Mouse (Mus musculus): ENCODE measurements around the gene Ppm1f. TPM values are rescaled to one million over a fixed set of nuclear protein-coding genes. Genes with fewer than 3 reads are reported as not detected.

The Ppm1f gene
- polyA plus RNA-seq, 1 experiment, result 0.78 TPM

- Histone ChIP-seq H3K9me3 (no peaks in the 10 kb centered on the region), H3K4me1 (peaks cover 28% of the 10 kb centered on the region), H3K36me3 (replicated peaks; ENCODE audit: low read length) (no peaks in the 10 kb centered on the region), H3K27me3 (replicated peaks) (no peaks in the 10 kb centered on the region), H3K4me3 (replicated peaks) (no peak overlapping the region)
- TF ChIP-seq FLI1 (IDR thresholded peaks at IDR 0.05; ENCODE audit: low read length) (no peak), GATA1 (IDR thresholded peaks at IDR 0.05; ENCODE audit: borderline replicate concordance, low read length) (no peak)
These were observed 30.3 kb upstream of the Ppm1f start for GRCm38 (mm10) chr16:16865696-16866561.

GRCm38 (mm10) chr16:16870241-16870616, 26.0 kb upstream of the Ppm1f start:
- H3K4me3 ChIP-seq (replicated peaks), result peak overlapping the region; percentile 97
- H3K27me3 ChIP-seq (replicated peaks), result no peaks in the 10 kb centered on the region
- TF ChIP-seq GATA1 (IDR thresholded peaks at IDR 0.05; ENCODE audit: borderline replicate concordance, low read length), result no peak
- no peak for TF ChIP-seq FLI1 (IDR thresholded peaks at IDR 0.05; ENCODE audit: low read length)
- H3K9me3 ChIP-seq, result no peaks in the 10 kb centered on the region
- H3K36me3 ChIP-seq (replicated peaks; ENCODE audit: low read length), result peaks cover 15% of the 10 kb centered on the region
- peaks cover 48% of the 10 kb centered on the region for H3K4me1 ChIP-seq

- H3K27me3 ChIP-seq (replicated peaks), result no peaks in the 10 kb centered on the region
- peaks cover 20% of the 10 kb centered on the region for H3K36me3 ChIP-seq (replicated peaks; ENCODE audit: low read length)
- peak within 1 kb of the TSS; percentile 97 for H3K4me3 ChIP-seq (replicated peaks)
- H3K9me3 ChIP-seq, result no peaks in the 10 kb centered on the region
- TF ChIP-seq GATA1 (IDR thresholded peaks at IDR 0.05; ENCODE audit: borderline replicate concordance, low read length) (no peak), FLI1 (IDR thresholded peaks at IDR 0.05; ENCODE audit: low read length) (peak; percentile 53; the same call in 1 of the 2 replicates)
- peaks cover 43% of the 10 kb centered on the region for H3K4me1 ChIP-seq
These were observed 25.5 kb upstream of the Ppm1f start, which contains the start of the genes Top3b and Vpreb1 for GRCm38 (mm10) chr16:16870617-16871331. Top3b (plus strand) TSS chr16:16870736. Vpreb1 (minus strand) TSS chr16:16870843.

GRCm38 (mm10) chr16:16879025-16879424, 17.2 kb upstream of the Ppm1f start:
- no peaks in the 10 kb centered on the region for H3K27me3 ChIP-seq (replicated peaks)
- H3K36me3 ChIP-seq (replicated peaks; ENCODE audit: low read length), result peaks cover 94% of the 10 kb centered on the region
- no peak overlapping the region for H3K4me3 ChIP-seq (replicated peaks)
- TF ChIP-seq GATA1 (IDR thresholded peaks at IDR 0.05; ENCODE audit: borderline replicate concordance, low read length) (no peak), FLI1 (IDR thresholded peaks at IDR 0.05; ENCODE audit: low read length) (no peak)
- peaks cover 5% of the 10 kb centered on the region; the same call in 1 of the 2 replicates for H3K9me3 ChIP-seq
- H3K4me1 ChIP-seq, result peaks cover 22% of the 10 kb centered on the region

- no peaks in the 10 kb centered on the region for H3K27me3 ChIP-seq (replicated peaks)
- no peak for TF ChIP-seq GATA1 (IDR thresholded peaks at IDR 0.05; ENCODE audit: borderline replicate concordance, low read length)
- TF ChIP-seq FLI1 (IDR thresholded peaks at IDR 0.05; ENCODE audit: low read length), result no peak
- no peaks in the 10 kb centered on the region for H3K9me3 ChIP-seq
- no peak overlapping the region for H3K4me3 ChIP-seq (replicated peaks)
- H3K36me3 ChIP-seq (replicated peaks; ENCODE audit: low read length), result peaks cover 100% of the 10 kb centered on the region
- peaks cover 5% of the 10 kb centered on the region; the same call in 1 of the 2 replicates for H3K4me1 ChIP-seq
These were observed 7.9 kb upstream of the Ppm1f start for GRCm38 (mm10) chr16:16888341-16888740.

- H3K4me1 ChIP-seq, result peaks cover 28% of the 10 kb centered on the region
- peaks cover 82% of the 10 kb centered on the region for H3K36me3 ChIP-seq (replicated peaks; ENCODE audit: low read length)
- no peaks in the 10 kb centered on the region for H3K9me3 ChIP-seq
- H3K27me3 ChIP-seq (replicated peaks), result no peaks in the 10 kb centered on the region
- TF ChIP-seq FLI1 (IDR thresholded peaks at IDR 0.05; ENCODE audit: low read length) (no peak), GATA1 (IDR thresholded peaks at IDR 0.05; ENCODE audit: borderline replicate concordance, low read length) (no peak)
- H3K4me3 ChIP-seq (replicated peaks), result no peak overlapping the region
These were observed 3.9 kb upstream of the Ppm1f start for GRCm38 (mm10) chr16:16892366-16892765.

GRCm38 (mm10) chr16:16896015-16896381, 271 bp upstream of the Ppm1f start:
- Histone ChIP-seq H3K9me3 (no peaks in the 10 kb centered on the region), H3K27me3 (replicated peaks) (no peaks in the 10 kb centered on the region), H3K4me3 (replicated peaks) (peak overlapping the region; percentile 95), H3K4me1 (peaks cover 41% of the 10 kb centered on the region), H3K36me3 (replicated peaks; ENCODE audit: low read length) (peaks cover 46% of the 10 kb centered on the region)
- TF ChIP-seq GATA1 (IDR thresholded peaks at IDR 0.05; ENCODE audit: borderline replicate concordance, low read length) (no peak), FLI1 (IDR thresholded peaks at IDR 0.05; ENCODE audit: low read length) (no peak)

- H3K27me3 ChIP-seq (replicated peaks), result no peaks in the 10 kb centered on the region
- H3K4me1 ChIP-seq, result peaks cover 41% of the 10 kb centered on the region
- TF ChIP-seq GATA1 (IDR thresholded peaks at IDR 0.05; ENCODE audit: borderline replicate concordance, low read length) (no peak), FLI1 (IDR thresholded peaks at IDR 0.05; ENCODE audit: low read length) (no peak)
- H3K36me3 ChIP-seq (replicated peaks; ENCODE audit: low read length), result peaks cover 34% of the 10 kb centered on the region
- no peaks in the 10 kb centered on the region for H3K9me3 ChIP-seq
- peak overlapping the region; percentile 95 for H3K4me3 ChIP-seq (replicated peaks)
These were observed 851 bp downstream of the Ppm1f start for GRCm38 (mm10) chr16:16897056-16897584.

- TF ChIP-seq GATA1 (IDR thresholded peaks at IDR 0.05; ENCODE audit: borderline replicate concordance, low read length), result no peak
- no peak for TF ChIP-seq FLI1 (IDR thresholded peaks at IDR 0.05; ENCODE audit: low read length)
- Histone ChIP-seq H3K9me3 (no peaks in the 10 kb centered on the region), H3K27me3 (replicated peaks) (no peaks in the 10 kb centered on the region), H3K36me3 (replicated peaks; ENCODE audit: low read length) (peaks cover 34% of the 10 kb centered on the region), H3K4me3 (replicated peaks) (no peak overlapping the region), H3K4me1 (peaks cover 30% of the 10 kb centered on the region)
These were observed 6.1 kb downstream of the Ppm1f start for GRCm38 (mm10) chr16:16902329-16902728.
